Mouse (Mus musculus) embryo, embryonic 11.5 days (tissue): ENCODE measurements around the gene Atp4a.
"Not testable (repeated sequence)": the region's sequence is repeated elsewhere in the genome, so short reads cannot be mapped to it uniquely, and the experiment has no call there.

Experiments used
- DNase-seq: peaks from one replicate; pipeline ENCODE4 v3.0.0-alpha.2; 2012; ENCODE audit warnings: low read depth, low spot score

Atp4a gene

GRCm38 (mm10) chr7:30729396-30730063 is 17.5 kb downstream of the Atp4a start, which contains the start of gene Tmem147:
Tmem147 (minus strand) TSS chr7:30729540.
- peak; percentile 92 for DNase-seq

- not testable (repeated sequence) for DNase-seq
These were observed 18.2 kb downstream of the Atp4a start for GRCm38 (mm10) chr7:30730064-30730722.

GRCm38 (mm10) chr7:30736211-30736610 is 24.2 kb downstream of the Atp4a start:
- no peak for DNase-seq

GRCm38 (mm10) chr7:30742570-30742969 is 30.6 kb downstream of the Atp4a start:
- not testable (repeated sequence) for DNase-seq

- DNase-seq = not testable (repeated sequence)
These were observed 31.6 kb downstream of the Atp4a start, which contains the start of gene Gapdhs for GRCm38 (mm10) chr7:30743617-30744016. Gapdhs (minus strand) TSS chr7:30743681.

- no peak for DNase-seq
These were observed 32.1 kb downstream of the Atp4a start for GRCm38 (mm10) chr7:30744022-30744598.

- no peak for DNase-seq
These were observed 35.7 kb downstream of the Atp4a start for GRCm38 (mm10) chr7:30747525-30748204.

- no peak for DNase-seq
These were observed 38.0 kb downstream of the Atp4a start for GRCm38 (mm10) chr7:30749824-30750606.

- DNase-seq = no peak
These were observed 39.2 kb downstream of the Atp4a start, which contains the start of gene Sbsn for GRCm38 (mm10) chr7:30751086-30751669. Sbsn (plus strand) TSS chr7:30751471.

- DNase-seq = no peak
These were observed 45.0 kb downstream of the Atp4a start for GRCm38 (mm10) chr7:30757001-30757400.

- DNase-seq = no peak
These were observed 46.8 kb downstream of the Atp4a start for GRCm38 (mm10) chr7:30758853-30759252.

GRCm38 (mm10) chr7:30761769-30762352 is 49.9 kb downstream of the Atp4a start:
- DNase-seq = no peak

- DNase-seq = no peak
These were observed 51.4 kb downstream of the Atp4a start, which contains the start of gene Dmkn for GRCm38 (mm10) chr7:30763456-30763855. Dmkn (plus strand) TSS chr7:30763756.

- DNase-seq = no peak
These were observed 53.2 kb downstream of the Atp4a start for GRCm38 (mm10) chr7:30765173-30765572.

- no peak for DNase-seq
These were observed 54.4 kb downstream of the Atp4a start for GRCm38 (mm10) chr7:30766408-30766807.

- DNase-seq = no peak
These were observed 57.2 kb downstream of the Atp4a start for GRCm38 (mm10) chr7:30769236-30769635.
